Comparison of ENCODE assay signal across 29 mouse cellular contexts in the genomic region with DNA sequence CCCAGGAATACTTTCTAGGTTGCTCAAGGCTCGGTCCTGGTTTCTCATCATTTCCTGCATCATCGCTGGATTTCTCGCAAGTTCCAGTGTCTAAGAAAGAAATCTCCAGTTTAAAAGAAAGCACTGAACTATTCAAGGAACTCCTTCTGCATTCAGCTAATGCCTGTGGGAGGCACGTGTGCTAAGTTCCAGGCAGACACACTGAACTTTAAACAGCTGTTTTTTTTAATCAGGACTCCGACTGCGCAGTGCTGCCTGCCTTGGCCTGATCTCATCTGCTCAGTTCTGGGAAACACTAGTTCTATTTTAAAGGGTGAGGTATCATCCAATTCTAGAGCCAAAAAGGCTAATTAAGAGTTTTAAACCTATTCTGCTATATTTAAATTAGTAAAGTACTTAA. TPM values are rescaled to one million over a fixed set of nuclear protein-coding genes. Genes with fewer than 3 reads are reported as not detected.
DNase-seq lines count a peak whose midpoint lies in the region; ATAC-seq and TF ChIP-seq lines count a peak whose summit lies in the region.
"Had no signal": no experiment of that assay in that cellular context is flagged by ENCODE, and none has a peak within 500 bp of the region (broad histone marks: within the 10 kb centered on the region; RNA-seq: fewer than 3 reads in every experiment).

No protein-coding gene starts in this region.

- H3K4me2 ChIP-seq in intestine, postnatal 0 days (replicated peaks; ENCODE audit: low read depth) = no peak overlapping the region
- H3K4me2 ChIP-seq in intestine, embryonic 15.5 days (replicated peaks) = no peak overlapping the region
- H3K4me2 ChIP-seq: embryonic facial prominence, embryonic 13.5 days; forebrain, embryonic 15.5 days; heart, embryonic 15.5 days; hindbrain, embryonic 13.5 days; liver, embryonic 15.5 days; lung, embryonic 14.5 days; midbrain, embryonic 15.5 days had no signal

- no peak overlapping the region for H3K9ac ChIP-seq in intestine, postnatal 0 days (ENCODE audit: low read depth, low read length)
- H3K9ac ChIP-seq in intestine, embryonic 15.5 days = no peak overlapping the region
- H3K9ac ChIP-seq: embryonic facial prominence, embryonic 13.5 days; forebrain, embryonic 15.5 days; heart, embryonic 15.5 days; hindbrain, embryonic 13.5 days; liver, embryonic 15.5 days; lung, embryonic 14.5 days; midbrain, embryonic 15.5 days had no signal

- peaks cover 61% of the 10 kb centered on the region for H3K36me3 ChIP-seq in intestine, postnatal 0 days (ENCODE audit: control insufficient read depth, insufficient read depth)
- H3K36me3 ChIP-seq in intestine, embryonic 15.5 days = peaks cover 21% of the 10 kb centered on the region

- WGBS in intestine, postnatal 0 days = 86% methylated on average over 6 of the region's 6 CpGs
- WGBS in intestine, embryonic 15.5 days = 90% methylated on average over 6 of the region's 6 CpGs

- H3K9me3 ChIP-seq in intestine, postnatal 0 days (ENCODE audit: control insufficient read depth) = no peaks in the 10 kb centered on the region
- no peaks in the 10 kb centered on the region for H3K9me3 ChIP-seq in intestine, embryonic 15.5 days
- H3K9me3 ChIP-seq: embryonic facial prominence, embryonic 13.5 days; forebrain, embryonic 10.5 days; forebrain, embryonic 15.5 days; heart, embryonic 10.5 days; heart, embryonic 15.5 days; hindbrain, embryonic 13.5 days; liver, embryonic 15.5 days; midbrain, embryonic 15.5 days had no signal

- no peaks in the 10 kb centered on the region for H3K27me3 ChIP-seq in intestine, postnatal 0 days (replicated peaks; ENCODE audit: control insufficient read depth, insufficient read depth, low read length)
- no peaks in the 10 kb centered on the region for H3K27me3 ChIP-seq in intestine, embryonic 15.5 days (replicated peaks)
- H3K27me3 ChIP-seq: embryonic facial prominence, embryonic 13.5 days; forebrain, embryonic 15.5 days; heart, embryonic 15.5 days; hindbrain, embryonic 13.5 days; liver, embryonic 15.5 days; midbrain, embryonic 15.5 days had no signal

- 0 out of 2 replicates have a peak overlapping the region, but pooled peaks have one; percentile 5 for H3K27ac ChIP-seq in intestine, postnatal 0 days (ENCODE audit: low read depth, low read length)
- H3K27ac ChIP-seq in intestine, embryonic 15.5 days = no peak overlapping the region
- H3K27ac ChIP-seq: embryonic facial prominence, embryonic 13.5 days; forebrain, embryonic 10.5 days; forebrain, embryonic 15.5 days; heart, embryonic 10.5 days; heart, embryonic 15.5 days; hindbrain, embryonic 13.5 days; liver, embryonic 15.5 days; midbrain, embryonic 15.5 days; stomach, postnatal 0 days had no signal

- H3K4me1 ChIP-seq in intestine, postnatal 0 days (replicated peaks; ENCODE audit: control insufficient read depth, insufficient read depth, low read length) = no peaks in the 10 kb centered on the region
- no peaks in the 10 kb centered on the region for H3K4me1 ChIP-seq in intestine, embryonic 15.5 days (replicated peaks)
- H3K4me1 ChIP-seq: embryonic facial prominence, embryonic 13.5 days; forebrain, embryonic 10.5 days; heart, embryonic 15.5 days; midbrain, embryonic 15.5 days had no signal

- ATAC-seq in intestine, postnatal 0 days = no peak
- ATAC-seq in intestine, embryonic 15.5 days = no peak
- ATAC-seq: CD4-positive, CD25-positive, alpha-beta regulatory T cell, adult 4 months; forebrain, embryonic 15.5 days; midbrain, embryonic 15.5 days had no signal

- DNase-seq in kidney, postnatal 25 days = peak; percentile 20 to 61
- no peak for DNase-seq in kidney, adult 11 months
- peak; percentile 24 for DNase-seq in right cerebral cortex, adult 18-20 months
- no peak for DNase-seq in right cerebral cortex, postnatal 25 days
- no peak for DNase-seq in adipocyte (ENCODE audit: low spot score)
- DNase-seq: adrenal gland, postnatal 25 days; cerebellum, adult 18-20 months; cerebellum, postnatal 10 days; gastrocnemius, postnatal 14 days; heart, postnatal 4 days; layer of hippocampus, postnatal 36 days; liver; lung, embryonic 14.5 days; lung, postnatal 14 days; right cerebral cortex, postnatal 4 days; thymus, adult 2 months; thymus, postnatal 36 days had no signal

- no peak for TF ChIP-seq CTCF in intestine, postnatal 0 days (IDR thresholded peaks at IDR 0.05; ENCODE audit: low read depth)

- H3K4me3 ChIP-seq in intestine, postnatal 0 days (ENCODE audit: low read depth, low read length) = no peak overlapping the region
- H3K4me3 ChIP-seq in intestine, embryonic 15.5 days (replicated peaks) = no peak overlapping the region
- H3K4me3 ChIP-seq: embryonic facial prominence, embryonic 13.5 days; forebrain, embryonic 10.5 days; forebrain, embryonic 15.5 days; heart, embryonic 10.5 days; heart, embryonic 15.5 days; hindbrain, embryonic 13.5 days; liver, embryonic 15.5 days; midbrain, embryonic 15.5 days had no signal

RNA-seq across cellular contexts. Expression of gene Ubqln1, which starts 23.3 kb away (rescaled TPM):
- polyA plus RNA-seq in intestine, postnatal 0 days (2015; fragmentation: Nextera tagmentation; extraction: Ambion mirVana) = 59.5 and 61.3 TPM in 2 replicates
- polyA plus RNA-seq in intestine, embryonic 15.5 days (2015; fragmentation: Nextera tagmentation; extraction: Ambion mirVana) = 102 and 107 TPM in 2 replicates

RNA-seq across cellular contexts. Expression of gene Idnk, which starts 34.7 kb away (rescaled TPM):
- polyA plus RNA-seq in intestine, postnatal 0 days (2015; fragmentation: Nextera tagmentation; extraction: Ambion mirVana) = 79.0 and 88.7 TPM in 2 replicates
- polyA plus RNA-seq in intestine, embryonic 15.5 days (2015; fragmentation: Nextera tagmentation; extraction: Ambion mirVana) = 43.0 and 44.0 TPM in 2 replicates

Comparison
In these comparisons a context has a peak if more than half of its experiments do, and no peak if none do; other contexts are left out.
1. DNase-seq: peak in kidney, postnatal 25 days (2 of 2) and right cerebral cortex, adult 18-20 months (single experiment); none in kidney, adult 11 months (single experiment), right cerebral cortex, postnatal 25 days (single experiment) and adipocyte (single experiment).